Mouse (Mus musculus) left cerebral cortex, postnatal 25 days (tissue): ENCODE data around the gene Itpr2. TPM values are rescaled to one million over a fixed set of nuclear protein-coding genes. Genes with fewer than 3 reads are reported as not detected.
A peak's percentile ranks its signal among the peaks of the same experiment; 100 is the strongest.

Source experiments
- DNase-seq, 2 experiments: peaks; one replicate each; pipeline ENCODE4 v3.0.0; 2022; ENCODE audit warnings: low spot score in 2 of 2, mixed read lengths in 1 of 2
- intact Hi-C: fragments of 180-260 bp; cut with DNase I; formaldehyde crosslinking; loops from one replicate; pipeline ENCODE4 v1.15.1; 2025
- total RNA-seq, 2 experiments: library from RNA; stranded (reverse); gene quantifications; 2 replicates each; pipeline ENCODE4 v1.2.3; 2021

The Itpr2 gene
- total RNA-seq, 2 experiments from 2014 or later: 12.0 to 16.1 TPM

GRCm38 (mm10) chr6:146396253-146396652 lies 105.8 kb downstream of the Itpr2 start:
- DNase-seq: no peak
- intact Hi-C loops: no loop called here

- intact Hi-C loops: no loop called here
- DNase-seq: no peak
Measured at GRCm38 (mm10) chr6:146395616-146396015, 106.4 kb downstream of the Itpr2 start.

GRCm38 (mm10) chr6:146392188-146392587 lies 109.8 kb downstream of the Itpr2 start:
- intact Hi-C loops: no loop called here
- DNase-seq: no peak

- DNase-seq: no peak
- intact Hi-C loops: no loop called here
Measured at GRCm38 (mm10) chr6:146390159-146390558, 111.9 kb downstream of the Itpr2 start.

- intact Hi-C loops: no loop called here
- no peak for DNase-seq
Measured at GRCm38 (mm10) chr6:146388010-146388409, 114.0 kb downstream of the Itpr2 start.

- intact Hi-C loops: no loop called here
- DNase-seq: no peak
Measured at GRCm38 (mm10) chr6:146387039-146387713, 114.8 kb downstream of the Itpr2 start.

GRCm38 (mm10) chr6:146379263-146379662 lies 122.8 kb downstream of the Itpr2 start:
- intact Hi-C loops: no loop called here
- no peak for DNase-seq

GRCm38 (mm10) chr6:146371511-146371910 lies 130.5 kb downstream of the Itpr2 start:
- intact Hi-C loops: no loop called here
- no peak for DNase-seq

- intact Hi-C loops: no loop called here
- DNase-seq: no peak
Measured at GRCm38 (mm10) chr6:146366180-146366579, 135.8 kb downstream of the Itpr2 start.

GRCm38 (mm10) chr6:146357911-146358310 lies 144.1 kb downstream of the Itpr2 start:
- intact Hi-C loops: no loop called here
- peak in 1 of 2 experiments; percentile 31 for DNase-seq

GRCm38 (mm10) chr6:146352258-146352805 lies 149.7 kb downstream of the Itpr2 start:
- no peak for DNase-seq
- intact Hi-C loops: no loop called here

GRCm38 (mm10) chr6:146351816-146352215 lies 150.2 kb downstream of the Itpr2 start:
- intact Hi-C loops: no loop called here
- no peak for DNase-seq

GRCm38 (mm10) chr6:146347568-146347967 lies 154.5 kb downstream of the Itpr2 start:
- no peak for DNase-seq
- intact Hi-C loops: no loop called here

- no peak for DNase-seq
- intact Hi-C loops: no loop called here
Measured at GRCm38 (mm10) chr6:146346545-146347195, 155.4 kb downstream of the Itpr2 start.

GRCm38 (mm10) chr6:146344732-146345131 lies 157.3 kb downstream of the Itpr2 start:
- no peak for DNase-seq
- intact Hi-C loops: loop anchor here (5.0 kb wide), 1 partner anchor 57 kb away; no protein-coding TSS in a partner anchor

GRCm38 (mm10) chr6:146343671-146344384 lies 158.2 kb downstream of the Itpr2 start:
- DNase-seq: peak in 1 of 2 experiments; percentile 4
- intact Hi-C loops: loop anchor here (5.0 kb wide), 1 partner anchor 57 kb away; no protein-coding TSS in a partner anchor

GRCm38 (mm10) chr6:146342995-146343394 lies 159.0 kb downstream of the Itpr2 start:
- intact Hi-C loops: loop anchor here (5.0 kb wide), 1 partner anchor 56 kb away; no protein-coding TSS in a partner anchor
- DNase-seq: peak in 1 of 2 experiments; percentile 68

- intact Hi-C loops: loop anchor here (5.0 kb wide), 1 partner anchor 55 kb away; no protein-coding TSS in a partner anchor
- DNase-seq: no peak
Measured at GRCm38 (mm10) chr6:146341934-146342333, 160.1 kb downstream of the Itpr2 start.

GRCm38 (mm10) chr6:146341413-146341812 lies 160.6 kb downstream of the Itpr2 start:
- intact Hi-C loops: loop anchor here (5.0 kb wide), 1 partner anchor 54 kb away; no protein-coding TSS in a partner anchor
- DNase-seq: no peak

- no peak for DNase-seq
- intact Hi-C loops: loop anchor here (5.0 kb wide), 1 partner anchor 54 kb away; no protein-coding TSS in a partner anchor
Measured at GRCm38 (mm10) chr6:146340951-146341350, 161.1 kb downstream of the Itpr2 start.
